Comparison of ENCODE assay signal across 24 mouse cellular contexts in genomic region chr2:103457628-103458027, GRCm38 (mm10). TPM values are rescaled to one million over a fixed set of nuclear protein-coding genes. Genes with fewer than 3 reads are reported as not detected.
DNase-seq lines count a peak whose midpoint lies in the region; ATAC-seq lines count a peak whose summit lies in the region.
"Had no signal": no experiment of that assay in that cellular context is flagged by ENCODE, and none has a peak within 500 bp of the region (broad histone marks: within the 10 kb centered on the region; RNA-seq: fewer than 3 reads in every experiment).

No protein-coding gene starts in this region.

- WGBS in kidney, embryonic 14.5 days, result 92% methylated on average over 7 of the region's 7 CpGs

- H3K4me1 ChIP-seq in kidney, embryonic 14.5 days (ENCODE audit: control insufficient read depth, insufficient read depth, low read length), result 0 out of 2 replicates have a peak, but pooled peaks cover 3% of the 10 kb centered on the region

- no peak overlapping the region for H3K27ac ChIP-seq in kidney, embryonic 14.5 days (ENCODE audit: low read depth, low read length)
- H3K27ac ChIP-seq: embryonic facial prominence, embryonic 12.5 days; limb, embryonic 15.5 days had no signal

- no peaks in the 10 kb centered on the region for H3K27me3 ChIP-seq in kidney, embryonic 14.5 days (ENCODE audit: control insufficient read depth, insufficient read depth, low read length)
- H3K27me3 ChIP-seq: embryonic facial prominence, embryonic 12.5 days; limb, embryonic 15.5 days had no signal

- H3K36me3 ChIP-seq in kidney, embryonic 14.5 days (ENCODE audit: control insufficient read depth, insufficient read depth, low read length), result peaks cover 50% of the 10 kb centered on the region

- no peak overlapping the region for H3K4me2 ChIP-seq in kidney, embryonic 14.5 days (replicated peaks; ENCODE audit: low read depth, low read length)
- H3K4me2 ChIP-seq: embryonic facial prominence, embryonic 12.5 days; limb, embryonic 15.5 days had no signal

- H3K9me3 ChIP-seq in kidney, embryonic 14.5 days (ENCODE audit: control insufficient read depth, low read length), result no peaks in the 10 kb centered on the region
- H3K9me3 ChIP-seq: embryonic facial prominence, embryonic 12.5 days; limb, embryonic 15.5 days had no signal

- peak; percentile 32 to 44 for DNase-seq in heart, adult 18-20 months
- no peak for DNase-seq in heart, adult 9 months (ENCODE audit: low spot score in 2 of 2)
- peak; percentile 36 for DNase-seq in kidney, adult 9 months
- DNase-seq in left cerebral cortex, postnatal 4 days, result peak; percentile 19
- DNase-seq in left cerebral cortex, adult 8-10 months (ENCODE audit: low spot score in 2 of 2), result no peak
- peak; percentile 29 to 36 for DNase-seq in layer of hippocampus, postnatal 36 days
- DNase-seq in MN1 (ENCODE audit: low spot score), result no peak
- DNase-seq: adrenal gland, postnatal 36 days; cerebellum, adult 11-12 months; lung, postnatal 4 days; midbrain, embryonic 14.5 days; right cerebral cortex, postnatal 14 days; thymus, postnatal 25 days had no signal

- H3K9ac ChIP-seq in kidney, embryonic 14.5 days (ENCODE audit: low read depth, low read length), result no peak overlapping the region
- H3K9ac ChIP-seq: embryonic facial prominence, embryonic 12.5 days; limb, embryonic 15.5 days had no signal

- intact Hi-C loops in left cerebral cortex, postnatal 4 days (cut with DNase I), result loop anchor here (5.0 to 10.0 kb wide), 2 partner anchors 90 to 267 kb away; no protein-coding TSS in a partner anchor

- no peak for ATAC-seq in kidney, embryonic 14.5 days (ENCODE audit: low FRiP score, low TSS enrichment)
- ATAC-seq: activated CD4-positive, CD25-positive, alpha-beta regulatory T cell, adult 4 months; intestine, embryonic 16.5 days had no signal

- no peak overlapping the region for H3K4me3 ChIP-seq in kidney, embryonic 14.5 days (ENCODE audit: low read length)
- H3K4me3 ChIP-seq: embryonic facial prominence, embryonic 12.5 days; limb, embryonic 15.5 days had no signal

RNA-seq across cellular contexts. Expression of gene Cat, which starts 27.3 kb away (rescaled TPM):
- 100 to 1,000 TPM; 220 to 288 TPM for total RNA-seq in heart, adult 18-20 months (2021)
- 78.2 and 110 TPM in 2 replicates for polyA plus RNA-seq in kidney, embryonic 14.5 days (2014; fragmentation: Nextera tagmentation; extraction: Ambion mirVana)
- 10 to 100 TPM; 80.5 to 83.4 TPM for total RNA-seq in left cerebral cortex, postnatal 4 days (2021)
- 10 to 100 TPM; 43.7 to 51.4 (median 48.4) TPM for total RNA-seq in left cerebral cortex, adult 8-10 months (2022)
- 10 to 100 TPM; 50.4 to 60.1 TPM for total RNA-seq in layer of hippocampus, postnatal 36 days (2021)

RNA-seq across cellular contexts. Expression of gene Elf5, which starts 46.1 kb away (rescaled TPM):
- not detected for total RNA-seq in heart, adult 18-20 months (2021)
- 2.5 and 2.9 TPM in 2 replicates for polyA plus RNA-seq in kidney, embryonic 14.5 days (2014; fragmentation: Nextera tagmentation; extraction: Ambion mirVana)
- under 1 TPM; 0.24 to 0.50 TPM for total RNA-seq in left cerebral cortex, postnatal 4 days (2021)
- total RNA-seq in left cerebral cortex, adult 8-10 months (2022), result 1 to 10 TPM in 3 of 4 experiments, under 1 TPM in 1; 1.00 to 1.4 (median 1.1) TPM
- total RNA-seq in layer of hippocampus, postnatal 36 days (2021), result 1 to 10 TPM; 1.2 TPM
- total RNA-seq: adrenal gland, postnatal 36 days; hematopoietic stem cell, adult 5-6 weeks; megakaryocyte-erythroid progenitor cell, adult 5-6 weeks; MEL had no signal
- polyA plus RNA-seq: activated CD4-positive, CD25-positive, alpha-beta regulatory T cell, adult 4 months; hindbrain, embryonic 16.5 days; midbrain, embryonic 14.5 days; neural tube, embryonic 11.5 days; spleen, adult 2 months had no signal

Comparison
In these comparisons a context has a peak if more than half of its experiments do, and no peak if none do; other contexts are left out.
1. DNase-seq: peak in heart, adult 18-20 months (2 of 2), kidney, adult 9 months (single experiment), left cerebral cortex, postnatal 4 days (single experiment) and layer of hippocampus, postnatal 36 days (2 of 2); none in heart, adult 9 months (0 of 2), left cerebral cortex, adult 8-10 months (0 of 2) and MN1 (single experiment).